Mouse (Mus musculus): ENCODE data around the gene Chrna5. TPM values are rescaled to one million over a fixed set of nuclear protein-coding genes. Genes with fewer than 3 reads are reported as not detected.

The Chrna5 gene
- polyA plus RNA-seq, 1 experiment from 2014 or later, result 1.4 TPM

GRCm38 (mm10) chr9:54981291-54982191 lies 861 bp downstream of the Chrna5 start:
- Histone ChIP-seq H3K4me2 (replicated peaks) (peak overlapping the region; percentile 89), H3K4me1 (peaks cover 5% of the 10 kb centered on the region; the same call in 1 of the 2 replicates), H3K9me3 (no peaks in the 10 kb centered on the region), H3K27ac (no peak overlapping the region), H3K4me3 (peak overlapping the region; percentile 54), H3K9ac (peak overlapping the region; percentile 58), H3K36me3 (no peaks in the 10 kb centered on the region), H3K27me3 (peaks cover 39% of the 10 kb centered on the region)
- WGBS, result 1% methylated on average over 69 of the region's 85 CpGs
- peak; percentile 80; the same call in 1 of the 2 replicates for ATAC-seq (ENCODE audit: insufficient number of reproducible peaks, insufficient read depth, low FRiP score, low TSS enrichment)

- H3K36me3 ChIP-seq, result no peaks in the 10 kb centered on the region
- peak overlapping the region; percentile 89 for H3K4me2 ChIP-seq (replicated peaks)
- no peaks in the 10 kb centered on the region for H3K9me3 ChIP-seq
- peaks cover 39% of the 10 kb centered on the region for H3K27me3 ChIP-seq
- peak overlapping the region; percentile 54 for H3K4me3 ChIP-seq
- no peak overlapping the region for H3K27ac ChIP-seq
- H3K9ac ChIP-seq, result no peak overlapping the region
- WGBS, result 9% methylated on average over 7 of the region's 7 CpGs
- no peak for ATAC-seq (ENCODE audit: insufficient number of reproducible peaks, insufficient read depth, low FRiP score, low TSS enrichment)
- peaks cover 5% of the 10 kb centered on the region; the same call in 1 of the 2 replicates for H3K4me1 ChIP-seq
Observed at GRCm38 (mm10) chr9:54982401-54982800, 1.7 kb downstream of the Chrna5 start.

- Histone ChIP-seq H3K27me3 (no peaks in the 10 kb centered on the region), H3K4me2 (replicated peaks) (no peak overlapping the region), H3K4me3 (no peak overlapping the region), H3K9me3 (no peaks in the 10 kb centered on the region), H3K27ac (no peak overlapping the region), H3K4me1 (no peaks in the 10 kb centered on the region), H3K36me3 (no peaks in the 10 kb centered on the region), H3K9ac (no peak overlapping the region)
- 78% methylated on average over 3 of the region's 3 CpGs for WGBS
- ATAC-seq (ENCODE audit: insufficient number of reproducible peaks, insufficient read depth, low FRiP score, low TSS enrichment), result no peak
Observed at GRCm38 (mm10) chr9:54990362-54990761, 9.7 kb downstream of the Chrna5 start.

GRCm38 (mm10) chr9:54994381-54994780 lies 13.7 kb downstream of the Chrna5 start:
- Histone ChIP-seq H3K4me2 (replicated peaks) (no peak overlapping the region), H3K4me1 (no peaks in the 10 kb centered on the region), H3K27me3 (no peaks in the 10 kb centered on the region), H3K27ac (no peak overlapping the region), H3K36me3 (no peaks in the 10 kb centered on the region), H3K9me3 (no peaks in the 10 kb centered on the region), H3K4me3 (no peak overlapping the region), H3K9ac (no peak overlapping the region)
- WGBS, result 43% methylated on average over 3 of the region's 3 CpGs
- ATAC-seq (ENCODE audit: insufficient number of reproducible peaks, insufficient read depth, low FRiP score, low TSS enrichment), result no peak

- WGBS, result 84% methylated on average over 3 of the region's 3 CpGs
- Histone ChIP-seq H3K4me1 (no peaks in the 10 kb centered on the region), H3K27me3 (no peaks in the 10 kb centered on the region), H3K27ac (no peak overlapping the region), H3K4me3 (no peak overlapping the region), H3K4me2 (replicated peaks) (no peak overlapping the region), H3K9me3 (no peaks in the 10 kb centered on the region), H3K36me3 (no peaks in the 10 kb centered on the region), H3K9ac (no peak overlapping the region)
- ATAC-seq (ENCODE audit: insufficient number of reproducible peaks, insufficient read depth, low FRiP score, low TSS enrichment), result no peak
Observed at GRCm38 (mm10) chr9:54995645-54996044, 15.0 kb downstream of the Chrna5 start.

GRCm38 (mm10) chr9:55003609-55004008 lies 22.9 kb downstream of the Chrna5 start:
- no peak overlapping the region for H3K4me2 ChIP-seq (replicated peaks)
- no peaks in the 10 kb centered on the region for H3K9me3 ChIP-seq
- no peak overlapping the region for H3K4me3 ChIP-seq
- no peak for ATAC-seq (ENCODE audit: insufficient number of reproducible peaks, insufficient read depth, low FRiP score, low TSS enrichment)
- no peaks in the 10 kb centered on the region for H3K36me3 ChIP-seq
- no peak overlapping the region for H3K9ac ChIP-seq
- no peaks in the 10 kb centered on the region for H3K27me3 ChIP-seq
- no peak overlapping the region for H3K27ac ChIP-seq
- WGBS, result 71% methylated on average over 4 of the region's 4 CpGs
- no peaks in the 10 kb centered on the region for H3K4me1 ChIP-seq

- WGBS, result 80% methylated on average over 2 of the region's 2 CpGs
- no peaks in the 10 kb centered on the region for H3K9me3 ChIP-seq
- H3K4me2 ChIP-seq (replicated peaks), result no peak overlapping the region
- no peaks in the 10 kb centered on the region for H3K4me1 ChIP-seq
- ATAC-seq (ENCODE audit: insufficient number of reproducible peaks, insufficient read depth, low FRiP score, low TSS enrichment), result no peak
- no peak overlapping the region for H3K27ac ChIP-seq
- no peaks in the 10 kb centered on the region for H3K27me3 ChIP-seq
- H3K36me3 ChIP-seq, result no peaks in the 10 kb centered on the region
- H3K4me3 ChIP-seq, result no peak overlapping the region
- H3K9ac ChIP-seq, result no peak overlapping the region
Observed at GRCm38 (mm10) chr9:55009692-55010091, 29.0 kb downstream of the Chrna5 start.

- Histone ChIP-seq H3K4me1 (no peaks in the 10 kb centered on the region), H3K9ac (no peak overlapping the region), H3K4me2 (replicated peaks) (no peak overlapping the region), H3K36me3 (no peaks in the 10 kb centered on the region), H3K27me3 (no peaks in the 10 kb centered on the region), H3K27ac (no peak overlapping the region), H3K4me3 (no peak overlapping the region), H3K9me3 (no peaks in the 10 kb centered on the region)
- WGBS, result 44% methylated on average over 6 of the region's 6 CpGs
- ATAC-seq (ENCODE audit: insufficient number of reproducible peaks, insufficient read depth, low FRiP score, low TSS enrichment), result no peak
Observed at GRCm38 (mm10) chr9:55010588-55011350, 30.1 kb downstream of the Chrna5 start.

- H3K36me3 ChIP-seq, result no peaks in the 10 kb centered on the region
- H3K27me3 ChIP-seq, result no peaks in the 10 kb centered on the region
- H3K9me3 ChIP-seq, result no peaks in the 10 kb centered on the region
- no peak overlapping the region for H3K27ac ChIP-seq
- H3K4me3 ChIP-seq, result no peak overlapping the region
- no peaks in the 10 kb centered on the region for H3K4me1 ChIP-seq
- ATAC-seq (ENCODE audit: insufficient number of reproducible peaks, insufficient read depth, low FRiP score, low TSS enrichment), result no peak
- WGBS, result 79% methylated on average over 3 of the region's 3 CpGs
- no peak overlapping the region for H3K4me2 ChIP-seq (replicated peaks)
- no peak overlapping the region for H3K9ac ChIP-seq
Observed at GRCm38 (mm10) chr9:55016926-55017325, 36.2 kb downstream of the Chrna5 start.

GRCm38 (mm10) chr9:55023326-55023725 lies 42.6 kb downstream of the Chrna5 start:
- no peaks in the 10 kb centered on the region for H3K9me3 ChIP-seq
- H3K4me1 ChIP-seq, result peaks cover 14% of the 10 kb centered on the region; the same call in 1 of the 2 replicates
- WGBS, result 83% methylated on average over 5 of the region's 5 CpGs
- H3K4me3 ChIP-seq, result no peak overlapping the region
- peaks cover 40% of the 10 kb centered on the region for H3K27me3 ChIP-seq
- H3K9ac ChIP-seq, result no peak overlapping the region
- no peak for ATAC-seq (ENCODE audit: insufficient number of reproducible peaks, insufficient read depth, low FRiP score, low TSS enrichment)
- no peak overlapping the region for H3K27ac ChIP-seq
- H3K36me3 ChIP-seq, result no peaks in the 10 kb centered on the region
- H3K4me2 ChIP-seq (replicated peaks), result no peak overlapping the region

GRCm38 (mm10) chr9:55023902-55024583 lies 43.4 kb downstream of the Chrna5 start:
- Histone ChIP-seq H3K9ac (no peak overlapping the region), H3K9me3 (no peaks in the 10 kb centered on the region), H3K4me2 (replicated peaks) (no peak overlapping the region), H3K36me3 (no peaks in the 10 kb centered on the region), H3K27ac (no peak overlapping the region), H3K4me1 (peaks cover 14% of the 10 kb centered on the region; the same call in 1 of the 2 replicates), H3K27me3 (peaks cover 40% of the 10 kb centered on the region), H3K4me3 (no peak overlapping the region)
- WGBS, result 32% methylated on average over 13 of the region's 13 CpGs
- ATAC-seq (ENCODE audit: insufficient number of reproducible peaks, insufficient read depth, low FRiP score, low TSS enrichment), result no peak
